Mouse (Mus musculus): ENCODE data around the gene Lbh. TPM values are rescaled to one million over a fixed set of nuclear protein-coding genes. Genes with fewer than 3 reads are reported as not detected.

Lbh gene
- 1.3 and 1.8 TPM in 2 replicates for polyA plus RNA-seq (2016; fragmentation: Nextera tagmentation; extraction: Ambion mirVana)

DNA sequence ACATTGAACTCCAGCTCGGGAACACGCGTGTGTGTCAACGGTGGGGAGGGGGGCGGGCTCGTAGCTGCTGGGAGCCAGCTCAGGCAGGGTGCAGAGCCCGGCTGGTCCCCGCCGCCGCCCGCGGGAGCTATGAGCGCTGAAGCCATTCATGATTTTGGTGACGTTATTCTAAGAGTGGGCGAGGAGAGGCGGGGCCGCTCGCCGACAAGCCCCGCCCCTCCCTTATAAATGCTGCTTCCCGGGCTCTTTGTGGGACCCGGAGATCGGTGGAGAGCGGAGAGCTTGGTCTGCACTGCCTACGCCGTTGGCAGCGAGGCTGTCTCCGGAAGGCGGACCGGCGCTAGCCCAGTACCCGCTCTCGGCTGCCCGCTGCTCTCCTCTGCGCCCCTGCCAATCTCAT lies at the start of gene Lbh:
Gene Lbh (plus strand): TSS at position 253 of the 400 bp plus-strand sequence.
- peaks cover 50% of the 10 kb centered on the region for H3K4me1 ChIP-seq
- peaks cover 20% of the 10 kb centered on the region for H3K36me3 ChIP-seq (replicated peaks)
- H3K9me3 ChIP-seq, result no peaks in the 10 kb centered on the region
- DNase-seq (ENCODE audit: extremely low spot score, low spot score), result peak; percentile 89
- peaks cover 29% of the 10 kb centered on the region for H3K27me3 ChIP-seq (ENCODE audit: poor library complexity, severe bottlenecking)
- H3K27ac ChIP-seq, result peak within 1 kb of the TSS; percentile 91
- 0% methylated on average over 35 of the region's 35 CpGs for WGBS
- peak within 1 kb of the TSS; percentile 70 for H3K4me3 ChIP-seq

- Histone ChIP-seq H3K4me3 (no peak overlapping the region), H3K4me1 (no peaks in the 10 kb centered on the region), H3K36me3 (replicated peaks) (no peaks in the 10 kb centered on the region), H3K9me3 (no peaks in the 10 kb centered on the region), H3K27ac (no peak overlapping the region), H3K27me3 (ENCODE audit: poor library complexity, severe bottlenecking) (no peaks in the 10 kb centered on the region)
- WGBS, result 93% methylated on average over 9 of the region's 9 CpGs
- no peak for DNase-seq (ENCODE audit: extremely low spot score, low spot score)
Measured at GRCm38 (mm10) chr17:72878979-72879378, 39.1 kb upstream of the Lbh start.

GRCm38 (mm10) chr17:72880156-72880555 lies 37.9 kb upstream of the Lbh start:
- Histone ChIP-seq H3K27ac (no peak overlapping the region), H3K4me3 (no peak overlapping the region), H3K4me1 (no peaks in the 10 kb centered on the region), H3K9me3 (no peaks in the 10 kb centered on the region), H3K36me3 (replicated peaks) (no peaks in the 10 kb centered on the region), H3K27me3 (ENCODE audit: poor library complexity, severe bottlenecking) (no peaks in the 10 kb centered on the region)
- 81% methylated on average over 3 of the region's 3 CpGs for WGBS
- no peak for DNase-seq (ENCODE audit: extremely low spot score, low spot score)

GRCm38 (mm10) chr17:72881051-72881450 lies 37.1 kb upstream of the Lbh start:
- no peak overlapping the region for H3K4me3 ChIP-seq
- DNase-seq (ENCODE audit: extremely low spot score, low spot score), result no peak
- H3K27me3 ChIP-seq (ENCODE audit: poor library complexity, severe bottlenecking), result no peaks in the 10 kb centered on the region
- H3K27ac ChIP-seq, result no peak overlapping the region
- 81% methylated on average over 3 of the region's 3 CpGs for WGBS
- no peaks in the 10 kb centered on the region for H3K4me1 ChIP-seq
- no peaks in the 10 kb centered on the region for H3K36me3 ChIP-seq (replicated peaks)
- no peaks in the 10 kb centered on the region for H3K9me3 ChIP-seq

DNA sequence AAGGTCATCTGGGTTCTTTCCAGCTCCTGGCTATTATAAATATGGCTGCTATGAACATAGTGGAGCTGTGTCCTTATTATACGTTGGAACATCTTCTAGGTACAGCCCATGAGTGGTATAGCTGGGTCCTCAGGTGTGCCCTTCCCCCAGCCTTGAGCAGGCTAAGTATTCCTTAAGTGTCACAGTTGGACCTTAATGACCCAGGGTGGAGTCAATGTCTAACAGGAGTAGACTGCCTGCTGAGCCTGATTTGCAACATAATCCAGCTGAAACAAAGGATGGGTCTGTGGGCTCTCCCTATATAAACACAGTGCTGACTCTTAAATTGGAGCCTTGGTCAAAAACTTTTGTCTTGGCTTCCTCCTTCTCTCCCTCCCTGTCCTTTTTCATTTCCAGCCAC lies 36.3 kb upstream of the Lbh start:
- Histone ChIP-seq H3K4me3 (no peak overlapping the region), H3K9me3 (no peaks in the 10 kb centered on the region)
- 39% methylated on average over 1 of the region's 1 CpGs for WGBS

GRCm38 (mm10) chr17:72889556-72890397 lies 28.3 kb upstream of the Lbh start:
- H3K27ac ChIP-seq, result peak overlapping the region; percentile 68
- peak overlapping the region; percentile 18 for H3K4me3 ChIP-seq
- DNase-seq (ENCODE audit: extremely low spot score, low spot score), result peak; percentile 66
- H3K36me3 ChIP-seq (replicated peaks), result no peaks in the 10 kb centered on the region
- peaks cover 29% of the 10 kb centered on the region for H3K27me3 ChIP-seq (ENCODE audit: poor library complexity, severe bottlenecking)
- no peaks in the 10 kb centered on the region for H3K9me3 ChIP-seq
- 8% methylated on average over 20 of the region's 20 CpGs for WGBS
- H3K4me1 ChIP-seq, result peaks cover 21% of the 10 kb centered on the region

More for the DNA sequence above, 36.3 kb upstream of the Lbh start:
- Histone ChIP-seq H3K4me1 (no peaks in the 10 kb centered on the region), H3K36me3 (replicated peaks) (no peaks in the 10 kb centered on the region), H3K27ac (no peak overlapping the region), H3K27me3 (ENCODE audit: poor library complexity, severe bottlenecking) (no peaks in the 10 kb centered on the region)
- no peak for DNase-seq (ENCODE audit: extremely low spot score, low spot score)

DNA sequence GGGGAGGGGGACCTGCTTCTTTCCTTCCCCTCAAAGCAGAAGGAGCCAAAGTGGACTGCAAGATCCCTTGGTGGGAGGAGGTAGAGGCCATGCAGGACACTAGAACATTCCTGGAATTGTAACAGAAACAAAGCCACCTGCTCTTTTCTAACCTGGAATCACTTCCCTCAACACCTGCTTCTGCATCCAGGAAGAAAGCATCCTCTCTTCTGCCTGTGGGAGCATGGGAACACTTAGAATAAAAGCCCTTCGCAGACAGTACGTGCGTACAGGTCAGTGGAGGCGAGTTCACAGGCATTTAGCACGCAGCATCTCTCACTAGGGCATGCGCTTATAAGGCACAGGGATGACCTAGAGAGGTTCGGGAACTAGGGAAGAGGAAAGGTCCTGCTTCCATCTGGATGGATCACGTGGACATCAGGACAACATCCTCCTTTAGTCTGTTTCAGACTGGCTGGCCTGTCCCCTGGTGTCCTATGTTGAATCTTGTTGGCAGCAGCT lies 27.7 kb upstream of the Lbh start:
- H3K27ac ChIP-seq, result peak overlapping the region; percentile 68
- WGBS, result 61% methylated on average over 8 of the region's 8 CpGs
- 0 out of 2 replicates have a peak overlapping the region, but pooled peaks have one; percentile 18 for H3K4me3 ChIP-seq
- peaks cover 29% of the 10 kb centered on the region for H3K27me3 ChIP-seq (ENCODE audit: poor library complexity, severe bottlenecking)
- DNase-seq (ENCODE audit: extremely low spot score, low spot score), result no peak
- no peaks in the 10 kb centered on the region for H3K9me3 ChIP-seq
- no peaks in the 10 kb centered on the region for H3K36me3 ChIP-seq (replicated peaks)
- H3K4me1 ChIP-seq, result peaks cover 21% of the 10 kb centered on the region

DNA sequence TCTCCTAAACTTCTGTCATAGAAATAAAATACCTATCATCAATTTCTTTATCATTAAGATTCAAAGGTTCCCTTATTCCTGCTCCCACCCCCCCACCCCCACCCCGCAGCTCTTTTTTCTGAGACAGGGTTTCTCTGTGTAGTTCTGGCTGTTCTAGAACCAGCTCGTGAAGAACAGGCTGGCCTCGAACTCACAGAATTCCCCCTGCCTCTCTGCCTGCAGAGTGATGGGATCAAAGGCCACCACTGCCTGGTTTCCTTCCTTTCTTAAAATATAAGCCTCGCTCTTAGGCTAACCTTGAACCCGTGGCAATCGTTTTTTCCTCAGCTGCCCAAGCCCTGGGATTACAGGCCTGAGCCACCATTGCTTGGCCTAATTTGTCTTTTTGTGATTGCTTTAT lies 26.5 kb upstream of the Lbh start:
- DNase-seq (ENCODE audit: extremely low spot score, low spot score), result no peak
- Histone ChIP-seq H3K4me3 (no peak overlapping the region), H3K27me3 (ENCODE audit: poor library complexity, severe bottlenecking) (peaks cover 29% of the 10 kb centered on the region), H3K36me3 (replicated peaks) (no peaks in the 10 kb centered on the region), H3K4me1 (peaks cover 21% of the 10 kb centered on the region), H3K9me3 (no peaks in the 10 kb centered on the region), H3K27ac (no peak overlapping the region)
- 92% methylated on average over 6 of the region's 6 CpGs for WGBS

GRCm38 (mm10) chr17:72895506-72895905 lies 22.6 kb upstream of the Lbh start:
- 92% methylated on average over 3 of the region's 3 CpGs for WGBS
- DNase-seq (ENCODE audit: extremely low spot score, low spot score), result no peak
- H3K27ac ChIP-seq, result no peak overlapping the region
- H3K36me3 ChIP-seq (replicated peaks), result no peaks in the 10 kb centered on the region
- no peak overlapping the region for H3K4me3 ChIP-seq
- H3K27me3 ChIP-seq (ENCODE audit: poor library complexity, severe bottlenecking), result peaks cover 16% of the 10 kb centered on the region; the same call in 1 of the 2 replicates
- peaks cover 9% of the 10 kb centered on the region for H3K4me1 ChIP-seq
- no peaks in the 10 kb centered on the region for H3K9me3 ChIP-seq

GRCm38 (mm10) chr17:72897076-72897475 lies 21.0 kb upstream of the Lbh start:
- Histone ChIP-seq H3K36me3 (replicated peaks) (no peaks in the 10 kb centered on the region), H3K27me3 (ENCODE audit: poor library complexity, severe bottlenecking) (no peaks in the 10 kb centered on the region), H3K9me3 (no peaks in the 10 kb centered on the region), H3K4me1 (peaks cover 4% of the 10 kb centered on the region; the same call in 1 of the 2 replicates), H3K4me3 (no peak overlapping the region), H3K27ac (no peak overlapping the region)
- 89% methylated on average over 7 of the region's 7 CpGs for WGBS
- no peak for DNase-seq (ENCODE audit: extremely low spot score, low spot score)

- 87% methylated on average over 5 of the region's 5 CpGs for WGBS
- Histone ChIP-seq H3K36me3 (replicated peaks) (no peaks in the 10 kb centered on the region), H3K4me1 (peaks cover 4% of the 10 kb centered on the region; the same call in 1 of the 2 replicates), H3K27ac (no peak overlapping the region), H3K9me3 (no peaks in the 10 kb centered on the region), H3K27me3 (ENCODE audit: poor library complexity, severe bottlenecking) (no peaks in the 10 kb centered on the region), H3K4me3 (no peak overlapping the region)
- DNase-seq (ENCODE audit: extremely low spot score, low spot score), result no peak
Measured at GRCm38 (mm10) chr17:72897961-72898360, 20.1 kb upstream of the Lbh start.

GRCm38 (mm10) chr17:72898775-72899174 lies 19.3 kb upstream of the Lbh start:
- Histone ChIP-seq H3K9me3 (no peaks in the 10 kb centered on the region), H3K4me1 (peaks cover 4% of the 10 kb centered on the region; the same call in 1 of the 2 replicates), H3K27me3 (ENCODE audit: poor library complexity, severe bottlenecking) (no peaks in the 10 kb centered on the region), H3K36me3 (replicated peaks) (no peaks in the 10 kb centered on the region), H3K4me3 (no peak overlapping the region), H3K27ac (no peak overlapping the region)
- DNase-seq (ENCODE audit: extremely low spot score, low spot score), result no peak
- 77% methylated on average over 3 of the region's 3 CpGs for WGBS

DNA sequence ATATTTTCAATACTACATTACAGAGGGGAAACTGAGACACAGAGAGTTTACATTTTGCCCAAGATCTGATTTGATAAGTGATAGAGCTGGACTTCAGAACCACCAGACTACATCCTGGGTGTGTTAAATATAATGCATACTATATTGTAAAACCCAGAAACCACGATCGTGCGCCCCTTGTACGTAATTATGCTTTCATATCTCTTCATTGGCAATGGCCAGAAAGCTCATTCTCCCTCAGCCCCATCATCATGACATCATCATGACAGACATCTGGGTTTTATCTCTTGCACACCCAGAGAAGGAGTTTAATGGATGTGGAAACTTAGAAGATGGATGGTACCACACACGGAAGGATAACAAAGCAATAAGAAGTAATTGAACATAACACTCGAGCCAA lies 17.1 kb upstream of the Lbh start:
- H3K4me3 ChIP-seq, result no peak overlapping the region
- WGBS, result 93% methylated on average over 6 of the region's 6 CpGs

More for the DNA sequence above, 17.1 kb upstream of the Lbh start:
- Histone ChIP-seq H3K9me3 (no peaks in the 10 kb centered on the region), H3K36me3 (replicated peaks) (no peaks in the 10 kb centered on the region), H3K27ac (no peak overlapping the region), H3K27me3 (ENCODE audit: poor library complexity, severe bottlenecking) (no peaks in the 10 kb centered on the region), H3K4me1 (peaks cover 4% of the 10 kb centered on the region; the same call in 1 of the 2 replicates)
- DNase-seq (ENCODE audit: extremely low spot score, low spot score), result no peak

Measured in forebrain, embryonic 10.5 days (tissue).